ENCODE assay signal across 14 mouse cellular contexts in the genomic region with DNA sequence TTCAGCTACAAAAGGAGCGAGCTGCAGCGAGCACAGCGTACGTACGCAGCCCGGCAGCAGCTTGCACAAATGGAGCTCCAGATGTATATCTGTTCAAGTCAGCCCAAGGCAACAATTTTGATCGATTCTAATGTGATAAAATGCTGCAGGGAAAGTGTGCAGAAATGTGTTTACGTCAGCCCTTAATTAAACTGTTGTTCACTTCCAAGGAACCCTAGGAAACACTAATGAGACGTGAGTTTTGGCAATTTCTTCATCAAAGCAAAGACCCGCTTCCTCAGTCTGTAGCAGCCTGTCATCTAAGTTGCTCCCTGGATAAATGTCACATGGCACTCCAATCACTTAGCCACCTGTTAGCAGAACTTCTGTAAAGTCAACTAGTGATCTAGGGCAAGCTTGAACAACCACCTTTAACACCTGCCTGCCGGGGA.
DNase-seq lines count a peak whose midpoint lies in the region; ATAC-seq and TF ChIP-seq lines count a peak whose summit lies in the region.
"Had no signal": no experiment of that assay in that cellular context is flagged by ENCODE, and none has a peak within 500 bp of the region (broad histone marks: within the 10 kb centered on the region; RNA-seq: fewer than 3 reads in every experiment).

No protein-coding gene starts in this region.

- H3K36me3 ChIP-seq in intestine, embryonic 15.5 days: no peaks in the 10 kb centered on the region
- H3K36me3 ChIP-seq in intestine, embryonic 16.5 days (ENCODE audit: control insufficient read depth, insufficient read depth, low read length): no peaks in the 10 kb centered on the region; the same call in 1 of the 2 replicates
- H3K36me3 ChIP-seq in forebrain, embryonic 14.5 days (ENCODE audit: control insufficient read depth, insufficient read depth, low read length): no peaks in the 10 kb centered on the region
- H3K36me3 ChIP-seq in midbrain, embryonic 15.5 days (replicated peaks): no peaks in the 10 kb centered on the region
- no peaks in the 10 kb centered on the region for H3K36me3 ChIP-seq in liver, postnatal 0 days (replicated peaks; ENCODE audit: insufficient read depth, low read length)
- H3K36me3 ChIP-seq: G1E had no signal

- WGBS in intestine, embryonic 15.5 days: 78% methylated on average over 11 of the region's 11 CpGs
- 74% methylated on average over 11 of the region's 11 CpGs for whole genome bisulfite sequencing in intestine, embryonic 16.5 days
- WGBS in forebrain, embryonic 14.5 days: 23% methylated on average over 11 of the region's 11 CpGs
- 40% methylated on average over 11 of the region's 11 CpGs for WGBS in midbrain, embryonic 15.5 days
- 78% methylated on average over 11 of the region's 11 CpGs for WGBS in liver, postnatal 0 days (ENCODE audit: insufficient replicate concordance)

- TF ChIP-seq EP300 in liver, postnatal 0 days (IDR thresholded peaks at IDR 0.05; ENCODE audit: low read depth): no peak

- no peak overlapping the region for H3K4me2 ChIP-seq in intestine, embryonic 15.5 days (replicated peaks)
- no peak overlapping the region for H3K4me2 ChIP-seq in intestine, embryonic 16.5 days (ENCODE audit: low read depth, low read length)
- no peak overlapping the region for H3K4me2 ChIP-seq in forebrain, embryonic 14.5 days (ENCODE audit: low read length)
- H3K4me2 ChIP-seq in midbrain, embryonic 15.5 days: no peak overlapping the region
- H3K4me2 ChIP-seq in liver, postnatal 0 days (ENCODE audit: low read depth, low read length): no peak overlapping the region
- H3K4me2 ChIP-seq: liver, embryonic 11.5 days; lung, embryonic 15.5 days had no signal

- no peak overlapping the region for H3K4me3 ChIP-seq in intestine, embryonic 15.5 days (replicated peaks)
- H3K4me3 ChIP-seq in intestine, embryonic 16.5 days (ENCODE audit: low read length): no peak overlapping the region
- H3K4me3 ChIP-seq in forebrain, embryonic 14.5 days (ENCODE audit: low read depth, low read length): no peak overlapping the region
- H3K4me3 ChIP-seq in midbrain, embryonic 15.5 days: no peak overlapping the region
- no peak overlapping the region for H3K4me3 ChIP-seq in liver, postnatal 0 days (ENCODE audit: low read depth, low read length)
- H3K4me3 ChIP-seq: lung, embryonic 15.5 days had no signal

- no peak overlapping the region for H3K9ac ChIP-seq in intestine, embryonic 15.5 days
- H3K9ac ChIP-seq in intestine, embryonic 16.5 days (ENCODE audit: low read depth, low read length): no peak overlapping the region
- H3K9ac ChIP-seq in forebrain, embryonic 14.5 days (ENCODE audit: low read length): no peak overlapping the region
- H3K9ac ChIP-seq in midbrain, embryonic 15.5 days: no peak overlapping the region
- no peak overlapping the region for H3K9ac ChIP-seq in liver, postnatal 0 days (replicated peaks)
- H3K9ac ChIP-seq: lung, embryonic 15.5 days had no signal

- DNase-seq in brain, embryonic 14.5 days (ENCODE audit: low read depth): peak; percentile 87
- DNase-seq in forebrain, embryonic 14.5 days (ENCODE audit: low spot score): peak; percentile 77
- DNase-seq in liver, postnatal 0 days: no peak
- DNase-seq in cerebellum, adult 9-10 months: no peak
- DNase-seq: adrenal gland, adult 2 months; cerebellum, adult 9-11 months; right cerebral cortex, postnatal 4 days had no signal

- no peak for TF ChIP-seq CTCF in brain, embryonic 14.5 days (IDR thresholded peaks at IDR 0.05; ENCODE audit: borderline replicate concordance, extremely low read depth, insufficient read depth, insufficient read length)
- TF ChIP-seq CTCF in liver, postnatal 0 days (IDR thresholded peaks at IDR 0.05; ENCODE audit: low read depth): no peak

- H3K27me3 ChIP-seq in intestine, embryonic 15.5 days (replicated peaks): no peaks in the 10 kb centered on the region
- H3K27me3 ChIP-seq in intestine, embryonic 16.5 days (replicated peaks; ENCODE audit: control insufficient read depth, insufficient read depth, low read length): no peaks in the 10 kb centered on the region
- H3K27me3 ChIP-seq in forebrain, embryonic 14.5 days (replicated peaks; ENCODE audit: control insufficient read depth, insufficient read depth, low read length): no peaks in the 10 kb centered on the region
- no peaks in the 10 kb centered on the region for H3K27me3 ChIP-seq in midbrain, embryonic 15.5 days (replicated peaks)
- no peaks in the 10 kb centered on the region for H3K27me3 ChIP-seq in liver, postnatal 0 days (ENCODE audit: insufficient read depth, low read length)
- H3K27me3 ChIP-seq: lung, embryonic 15.5 days had no signal

- H3K9me3 ChIP-seq in intestine, embryonic 15.5 days: no peaks in the 10 kb centered on the region
- H3K9me3 ChIP-seq in intestine, embryonic 16.5 days (ENCODE audit: control insufficient read depth, low read length): no peaks in the 10 kb centered on the region
- no peaks in the 10 kb centered on the region for H3K9me3 ChIP-seq in forebrain, embryonic 14.5 days (replicated peaks; ENCODE audit: control insufficient read depth, low read length)
- H3K9me3 ChIP-seq in midbrain, embryonic 15.5 days: no peaks in the 10 kb centered on the region
- no peaks in the 10 kb centered on the region for H3K9me3 ChIP-seq in liver, postnatal 0 days (ENCODE audit: low read length)
- H3K9me3 ChIP-seq: lung, embryonic 15.5 days had no signal

- no peak overlapping the region for H3K27ac ChIP-seq in intestine, embryonic 15.5 days
- H3K27ac ChIP-seq in intestine, embryonic 16.5 days (ENCODE audit: low read length): no peak overlapping the region
- H3K27ac ChIP-seq in forebrain, embryonic 14.5 days (ENCODE audit: low read depth, low read length): peak overlapping the region; percentile 46
- no peak overlapping the region for H3K27ac ChIP-seq in midbrain, embryonic 15.5 days
- no peak overlapping the region for H3K27ac ChIP-seq in liver, postnatal 0 days (ENCODE audit: low read depth)
- H3K27ac ChIP-seq: lung, embryonic 15.5 days had no signal

- TF ChIP-seq POLR2A in brain, embryonic 14.5 days (IDR thresholded peaks at IDR 0.05; ENCODE audit: borderline replicate concordance, extremely low read depth, insufficient read depth, insufficient read length, poor library complexity, severe bottlenecking): no peak

- no peaks in the 10 kb centered on the region for H3K4me1 ChIP-seq in intestine, embryonic 15.5 days (replicated peaks)
- H3K4me1 ChIP-seq in intestine, embryonic 16.5 days (ENCODE audit: control insufficient read depth, insufficient read depth, low read length): 0 out of 2 replicates have a peak, but pooled peaks cover 2% of the 10 kb centered on the region
- peaks cover 18% of the 10 kb centered on the region for H3K4me1 ChIP-seq in forebrain, embryonic 14.5 days (ENCODE audit: control insufficient read depth, insufficient read depth, low read length)
- 0 out of 2 replicates have a peak, but pooled peaks cover 9% of the 10 kb centered on the region for H3K4me1 ChIP-seq in midbrain, embryonic 15.5 days
- no peaks in the 10 kb centered on the region for H3K4me1 ChIP-seq in liver, postnatal 0 days (ENCODE audit: insufficient read depth)

- ATAC-seq in intestine, embryonic 15.5 days: 0 out of 2 replicates have a peak, but pooled peaks have one; percentile 36
- ATAC-seq in intestine, embryonic 16.5 days: no peak
- peak; percentile 78 for ATAC-seq in forebrain, embryonic 14.5 days
- ATAC-seq in midbrain, embryonic 15.5 days (replicated peaks): peak; percentile 65
- no peak for ATAC-seq in liver, postnatal 0 days
- ATAC-seq: inflammation-experienced regulatory T-cells, adult 6 months had no signal

Comparison
In these comparisons a context has a peak if more than half of its experiments do, and no peak if none do; other contexts are left out.
1. ATAC-seq: peak in intestine, embryonic 15.5 days (single experiment), forebrain, embryonic 14.5 days (single experiment) and midbrain, embryonic 15.5 days (single experiment); none in intestine, embryonic 16.5 days (single experiment) and liver, postnatal 0 days (single experiment).
2. DNase-seq: peak in brain, embryonic 14.5 days (single experiment) and forebrain, embryonic 14.5 days (single experiment); none in liver, postnatal 0 days (single experiment) and cerebellum, adult 9-10 months (single experiment).